Mouse (Mus musculus): Measurements from ENCODE around the gene Ptprh.

Ptprh gene

GRCm38 (mm10) chr7:4523205-4524130, 80.4 kb downstream of the Ptprh start:
- DNase-seq (ENCODE audit: low read depth), result no peak

- DNase-seq (ENCODE audit: low read depth), result no peak
These were observed 81.5 kb downstream of the Ptprh start for GRCm38 (mm10) chr7:4522292-4522691.

- no peak for DNase-seq (ENCODE audit: low read depth)
These were observed 82.4 kb downstream of the Ptprh start for GRCm38 (mm10) chr7:4521231-4522003.

GRCm38 (mm10) chr7:4518487-4518886, 85.4 kb downstream of the Ptprh start:
- DNase-seq (ENCODE audit: low read depth), result no peak

GRCm38 (mm10) chr7:4516332-4517050, 87.3 kb downstream of the Ptprh start, which contains the start of gene Tnnt1:
Gene Tnnt1, minus strand, starts transcription at chr7:4516382.
- DNase-seq (ENCODE audit: low read depth), result no peak

- no peak for DNase-seq (ENCODE audit: low read depth)
These were observed 88.0 kb downstream of the Ptprh start for GRCm38 (mm10) chr7:4515853-4516252.

- DNase-seq (ENCODE audit: low read depth), result peak; percentile 13
These were observed 89.8 kb downstream of the Ptprh start for GRCm38 (mm10) chr7:4513829-4514712.

GRCm38 (mm10) chr7:4513236-4513635, 90.6 kb downstream of the Ptprh start:
- DNase-seq (ENCODE audit: low read depth), result peak; percentile 79

- no peak for DNase-seq (ENCODE audit: low read depth)
These were observed 92.2 kb downstream of the Ptprh start for GRCm38 (mm10) chr7:4511489-4512224.

- DNase-seq (ENCODE audit: low read depth), result peak; percentile 73
These were observed 93.8 kb downstream of the Ptprh start for GRCm38 (mm10) chr7:4509863-4510608.

GRCm38 (mm10) chr7:4508739-4509116, 95.1 kb downstream of the Ptprh start:
- DNase-seq (ENCODE audit: low read depth), result no peak

GRCm38 (mm10) chr7:4508062-4508738, 95.6 kb downstream of the Ptprh start:
- no peak for DNase-seq (ENCODE audit: low read depth)

GRCm38 (mm10) chr7:4507220-4507619, 96.6 kb downstream of the Ptprh start:
- DNase-seq (ENCODE audit: low read depth), result no peak

- no peak for DNase-seq (ENCODE audit: low read depth)
These were observed 99.0 kb downstream of the Ptprh start for GRCm38 (mm10) chr7:4504646-4505435.

GRCm38 (mm10) chr7:4503858-4504257, 100.0 kb downstream of the Ptprh start:
- no peak for DNase-seq (ENCODE audit: low read depth)

- no peak for DNase-seq (ENCODE audit: low read depth)
These were observed 100.7 kb downstream of the Ptprh start for GRCm38 (mm10) chr7:4503100-4503499.

GRCm38 (mm10) chr7:4502421-4503090, 101.3 kb downstream of the Ptprh start:
- DNase-seq (ENCODE audit: low read depth), result peak; percentile 69

Measured in NIH3T3 (cell line).